Mouse (Mus musculus) heart, embryonic 13.5 days (tissue): ENCODE data around the gene Cacna1a. TPM values are rescaled to one million over a fixed set of nuclear protein-coding genes. Genes with fewer than 3 reads are reported as not detected.

Experiments used
- ATAC-seq: fragments of 200-750 bp; cut with Nextera tagmentation; 2 replicates; pipeline ENCODE4 v1.8.0; 2017; ENCODE audit warnings: moderate TSS enrichment; ENCODE audit not compliant: insufficient number of reproducible peaks, low FRiP score, low TSS enrichment; ENCODE audit errors: extremely low read depth
- H3K27ac ChIP-seq: fragments of 300-500 bp; sonication (generic); replicated peaks from 2 replicates; pipeline ENCODE4 v1.5.1; 2015; ENCODE audit warnings: moderate library complexity, mild to moderate bottlenecking, inconsistent platforms
- H3K27me3 ChIP-seq: fragments of 300-500 bp; sonication (generic); replicated peaks from 2 replicates; pipeline ENCODE4 v1.6.1; 2015; ENCODE audit warnings: mild to moderate bottlenecking, inconsistent platforms
- H3K36me3 ChIP-seq: fragments of 300-500 bp; sonication (generic); 2 replicates; pipeline ENCODE4 v1.6.1; 2015; ENCODE audit warnings: mild to moderate bottlenecking, inconsistent platforms
- H3K4me1 ChIP-seq: fragments of 300-500 bp; sonication (generic); 2 replicates; pipeline ENCODE4 v1.6.1; 2015; ENCODE audit warnings: inconsistent platforms
- H3K4me2 ChIP-seq: fragments of 300-500 bp; sonication (generic); 2 replicates; pipeline ENCODE4 v1.6.1; 2015; ENCODE audit warnings: inconsistent platforms, mild to moderate bottlenecking, moderate library complexity
- H3K4me3 ChIP-seq: fragments of 300-500 bp; sonication (generic); 2 replicates; pipeline ENCODE4 v1.5.1; 2015; ENCODE audit warnings: moderate library complexity, mild to moderate bottlenecking, inconsistent platforms
- H3K9ac ChIP-seq: fragments of 300-500 bp; sonication (generic); 2 replicates; pipeline ENCODE4 v1.6.1; 2015; ENCODE audit warnings: inconsistent platforms, mild to moderate bottlenecking, moderate library complexity
- H3K9me3 ChIP-seq: fragments of 300-500 bp; sonication (generic); 2 replicates; pipeline ENCODE4 v1.6.1; 2016; ENCODE audit warnings: inconsistent platforms
- WGBS: fragments of 180-500 bp; shearing (Covaris S2); methylation state at CpG from one replicate; pipeline ENCODE4 v1.1.7; 2015; ENCODE audit warnings: mixed read lengths; 5-methylcytosine and 5-hydroxymethylcytosine counted together
- polyA plus RNA-seq: library from polyadenylated mRNA; unstranded; fragments of >200 nt; fragmentation: Nextera tagmentation; extraction: Ambion mirVana; gene quantifications from 2 replicates; pipeline ENCODE4 v1.2.1, GENCODE M21; 2015

The Cacna1a gene
- 6.4 and 8.1 TPM in 2 replicates for polyA plus RNA-seq

- Histone ChIP-seq H3K27ac (peak within 1 kb of the TSS; percentile 10; the same call in 1 of the 2 replicates), H3K36me3 (no peaks in the 10 kb centered on the region), H3K4me3 (no peak within 1 kb of the TSS), H3K9me3 (no peaks in the 10 kb centered on the region), H3K27me3 (no peaks in the 10 kb centered on the region), H3K9ac (peak within 1 kb of the TSS; percentile 52), H3K4me2 (peak within 1 kb of the TSS; percentile 11; the same call in 1 of the 2 replicates), H3K4me1 (peaks cover 15% of the 10 kb centered on the region)
- no peak for ATAC-seq
- 57% methylated on average over 3 of the region's 3 CpGs for WGBS
Measured at GRCm38 (mm10) chr8:84388275-84388674, at the start of gene Cacna1a. Gene Cacna1a, plus strand, starts transcription at chr8:84388440.

- H3K9ac ChIP-seq: no peak overlapping the region
- H3K36me3 ChIP-seq: no peaks in the 10 kb centered on the region
- peaks cover 57% of the 10 kb centered on the region for H3K27me3 ChIP-seq
- no peaks in the 10 kb centered on the region for H3K9me3 ChIP-seq
- H3K4me2 ChIP-seq: no peak overlapping the region
- no peak overlapping the region for H3K4me3 ChIP-seq
- no peak overlapping the region for H3K27ac ChIP-seq
- no peaks in the 10 kb centered on the region for H3K4me1 ChIP-seq
- 17% methylated on average over 17 of the region's 17 CpGs for WGBS
- ATAC-seq: no peak
Measured at GRCm38 (mm10) chr8:84338493-84338892, 49.7 kb upstream of the Cacna1a start.

GRCm38 (mm10) chr8:84339320-84339719 lies 48.9 kb upstream of the Cacna1a start:
- H3K4me2 ChIP-seq: no peak overlapping the region
- H3K27ac ChIP-seq: no peak overlapping the region
- no peak overlapping the region for H3K4me3 ChIP-seq
- H3K9ac ChIP-seq: no peak overlapping the region
- H3K27me3 ChIP-seq: peaks cover 57% of the 10 kb centered on the region
- H3K4me1 ChIP-seq: no peaks in the 10 kb centered on the region
- no peaks in the 10 kb centered on the region for H3K9me3 ChIP-seq
- WGBS: 8% methylated on average over 7 of the region's 7 CpGs
- no peak for ATAC-seq
- H3K36me3 ChIP-seq: no peaks in the 10 kb centered on the region

- H3K27me3 ChIP-seq: peaks cover 57% of the 10 kb centered on the region
- no peaks in the 10 kb centered on the region for H3K36me3 ChIP-seq
- no peak overlapping the region for H3K27ac ChIP-seq
- H3K4me1 ChIP-seq: no peaks in the 10 kb centered on the region
- no peak for ATAC-seq
- H3K9ac ChIP-seq: no peak overlapping the region
- 43% methylated on average over 4 of the region's 4 CpGs for WGBS
- H3K4me2 ChIP-seq: no peak overlapping the region
- H3K9me3 ChIP-seq: no peaks in the 10 kb centered on the region
- no peak overlapping the region for H3K4me3 ChIP-seq
Measured at GRCm38 (mm10) chr8:84339867-84340266, 48.4 kb upstream of the Cacna1a start.

GRCm38 (mm10) chr8:84340671-84341070 lies 47.6 kb upstream of the Cacna1a start:
- peaks cover 63% of the 10 kb centered on the region for H3K27me3 ChIP-seq
- no peaks in the 10 kb centered on the region for H3K36me3 ChIP-seq
- H3K4me3 ChIP-seq: no peak overlapping the region
- WGBS: 1% methylated on average over 2 of the region's 2 CpGs
- H3K9me3 ChIP-seq: no peaks in the 10 kb centered on the region
- no peak overlapping the region for H3K27ac ChIP-seq
- H3K9ac ChIP-seq: no peak overlapping the region
- H3K4me2 ChIP-seq: no peak overlapping the region
- H3K4me1 ChIP-seq: no peaks in the 10 kb centered on the region
- no peak for ATAC-seq

GRCm38 (mm10) chr8:84345493-84345892 lies 42.7 kb upstream of the Cacna1a start:
- Histone ChIP-seq H3K4me3 (no peak overlapping the region), H3K36me3 (no peaks in the 10 kb centered on the region), H3K4me2 (no peak overlapping the region), H3K27me3 (peaks cover 49% of the 10 kb centered on the region), H3K4me1 (no peaks in the 10 kb centered on the region), H3K27ac (no peak overlapping the region), H3K9me3 (no peaks in the 10 kb centered on the region), H3K9ac (no peak overlapping the region)
- 78% methylated on average over 7 of the region's 7 CpGs for WGBS
- no peak for ATAC-seq

GRCm38 (mm10) chr8:84346421-84346820 lies 41.8 kb upstream of the Cacna1a start:
- H3K9ac ChIP-seq: no peak overlapping the region
- H3K4me3 ChIP-seq: no peak overlapping the region
- no peak overlapping the region for H3K4me2 ChIP-seq
- ATAC-seq: no peak
- H3K27me3 ChIP-seq: peaks cover 50% of the 10 kb centered on the region
- no peaks in the 10 kb centered on the region for H3K9me3 ChIP-seq
- H3K27ac ChIP-seq: no peak overlapping the region
- no peaks in the 10 kb centered on the region for H3K36me3 ChIP-seq
- no peaks in the 10 kb centered on the region for H3K4me1 ChIP-seq
- 54% methylated on average over 4 of the region's 4 CpGs for WGBS

GRCm38 (mm10) chr8:84349526-84349925 lies 38.7 kb upstream of the Cacna1a start:
- no peak for ATAC-seq
- Histone ChIP-seq H3K9ac (no peak overlapping the region), H3K4me2 (no peak overlapping the region), H3K9me3 (no peaks in the 10 kb centered on the region), H3K27ac (no peak overlapping the region), H3K4me3 (no peak overlapping the region), H3K27me3 (peaks cover 66% of the 10 kb centered on the region), H3K4me1 (no peaks in the 10 kb centered on the region), H3K36me3 (no peaks in the 10 kb centered on the region)
- 70% methylated on average over 1 of the region's 1 CpGs for WGBS

GRCm38 (mm10) chr8:84350960-84351359 lies 37.3 kb upstream of the Cacna1a start:
- Histone ChIP-seq H3K36me3 (no peaks in the 10 kb centered on the region), H3K4me1 (no peaks in the 10 kb centered on the region), H3K27ac (no peak overlapping the region), H3K27me3 (peaks cover 58% of the 10 kb centered on the region), H3K4me2 (no peak overlapping the region), H3K9me3 (no peaks in the 10 kb centered on the region), H3K4me3 (no peak overlapping the region), H3K9ac (no peak overlapping the region)
- no peak for ATAC-seq
- WGBS: 68% methylated on average over 4 of the region's 4 CpGs

GRCm38 (mm10) chr8:84356482-84356881 lies 31.8 kb upstream of the Cacna1a start:
- no peak for ATAC-seq
- peaks cover 48% of the 10 kb centered on the region for H3K27me3 ChIP-seq

GRCm38 (mm10) chr8:84357631-84358371 lies 30.4 kb upstream of the Cacna1a start:
- peak overlapping the region; percentile 33; the same call in 1 of the 2 replicates for H3K9ac ChIP-seq
- no peaks in the 10 kb centered on the region for H3K4me1 ChIP-seq
- no peak overlapping the region for H3K27ac ChIP-seq
- 19% methylated on average over 20 of the region's 20 CpGs for WGBS
- H3K27me3 ChIP-seq: peaks cover 48% of the 10 kb centered on the region
- no peak overlapping the region; the same call in 1 of the 2 replicates for H3K4me2 ChIP-seq
- no peak for ATAC-seq
- no peak overlapping the region for H3K4me3 ChIP-seq
- no peaks in the 10 kb centered on the region for H3K9me3 ChIP-seq
- no peaks in the 10 kb centered on the region for H3K36me3 ChIP-seq

More at GRCm38 (mm10) chr8:84356482-84356881, 31.8 kb upstream of the Cacna1a start:
- no peak overlapping the region for H3K4me2 ChIP-seq
- H3K9ac ChIP-seq: 0 out of 2 replicates have a peak overlapping the region, but pooled peaks have one; percentile 5
- no peak overlapping the region for H3K4me3 ChIP-seq
- no peaks in the 10 kb centered on the region for H3K36me3 ChIP-seq
- H3K27ac ChIP-seq: no peak overlapping the region
- no peaks in the 10 kb centered on the region for H3K9me3 ChIP-seq
- WGBS: 50% methylated on average over 11 of the region's 11 CpGs
- H3K4me1 ChIP-seq: no peaks in the 10 kb centered on the region
